11 mouse cellular contexts compared by ENCODE assay signal in the genomic region with DNA sequence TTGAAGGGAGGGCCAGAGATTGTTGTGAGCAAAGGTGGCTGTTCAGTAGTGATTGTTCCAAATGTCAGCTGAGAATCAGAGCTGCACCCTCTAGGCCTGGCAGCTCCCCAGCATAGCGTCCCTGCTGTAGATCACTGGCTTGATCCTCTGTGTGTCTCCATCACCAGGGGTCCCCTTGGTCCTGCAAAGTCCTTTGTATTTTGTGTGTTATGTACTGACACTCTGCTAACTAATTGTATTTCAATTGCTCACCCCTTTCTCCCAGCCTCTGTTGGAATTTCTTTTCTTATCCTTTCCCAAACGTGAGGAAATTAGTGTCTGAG.
DNase-seq lines count a peak whose midpoint lies in the region; ATAC-seq lines count a peak whose summit lies in the region.
"Had no signal": no experiment of that assay in that cellular context is flagged by ENCODE, and none has a peak within 500 bp of the region (broad histone marks: within the 10 kb centered on the region; RNA-seq: fewer than 3 reads in every experiment).

No protein-coding gene starts in this region.

- intact Hi-C loops in heart, postnatal 14 days (cut with DNase I), result no loop called here

- H3K4me1 ChIP-seq in heart, embryonic 15.5 days (replicated peaks), result peaks cover 12% of the 10 kb centered on the region; the same call in 1 of the 2 replicates
- peaks cover 28% of the 10 kb centered on the region for H3K4me1 ChIP-seq in embryonic facial prominence, embryonic 10.5 days
- peaks cover 6% of the 10 kb centered on the region for H3K4me1 ChIP-seq in forebrain, embryonic 15.5 days
- H3K4me1 ChIP-seq in midbrain, embryonic 11.5 days (ENCODE audit: control insufficient read depth, insufficient read depth, low read length), result peaks cover 13% of the 10 kb centered on the region
- no peaks in the 10 kb centered on the region for H3K4me1 ChIP-seq in liver, embryonic 12.5 days
- H3K4me1 ChIP-seq: megakaryocyte, embryonic 14.5 days had no signal

- DNase-seq in heart, postnatal 14 days, result no peak
- DNase-seq in embryonic facial prominence, embryonic 10.5 days (ENCODE audit: low spot score), result no peak
- DNase-seq in midbrain, embryonic 11.5 days (ENCODE audit: low spot score, missing footprints), result no peak
- DNase-seq in left cerebral cortex, adult 18-20 months (ENCODE audit: low spot score in 2 of 2), result no peak
- DNase-seq in spleen, postnatal 10 days (ENCODE audit: low spot score in 2 of 2), result no peak
- DNase-seq: thymus, adult 2 months had no signal

- H3K9me3 ChIP-seq in heart, embryonic 15.5 days (replicated peaks), result no peaks in the 10 kb centered on the region
- no peaks in the 10 kb centered on the region for H3K9me3 ChIP-seq in embryonic facial prominence, embryonic 10.5 days
- H3K9me3 ChIP-seq in forebrain, embryonic 15.5 days, result no peaks in the 10 kb centered on the region
- no peaks in the 10 kb centered on the region for H3K9me3 ChIP-seq in midbrain, embryonic 11.5 days (ENCODE audit: control insufficient read depth, low read length)
- no peaks in the 10 kb centered on the region for H3K9me3 ChIP-seq in liver, embryonic 12.5 days (replicated peaks)
- H3K9me3 ChIP-seq: megakaryocyte, embryonic 14.5 days had no signal

- H3K4me2 ChIP-seq in heart, embryonic 15.5 days, result no peak overlapping the region
- no peak overlapping the region for H3K4me2 ChIP-seq in forebrain, embryonic 15.5 days (replicated peaks)
- H3K4me2 ChIP-seq in midbrain, embryonic 11.5 days, result no peak overlapping the region; the same call in 1 of the 2 replicates
- H3K4me2 ChIP-seq in liver, embryonic 12.5 days, result no peak overlapping the region

- 26% methylated on average over 2 of the region's 2 CpGs for WGBS in heart, embryonic 15.5 days
- 13% methylated on average over 2 of the region's 2 CpGs for WGBS in embryonic facial prominence, embryonic 10.5 days
- 0% methylated on average over 2 of the region's 2 CpGs for WGBS in forebrain, embryonic 15.5 days
- 7% methylated on average over 2 of the region's 2 CpGs for WGBS in midbrain, embryonic 11.5 days
- WGBS in liver, embryonic 12.5 days (ENCODE audit: insufficient replicate concordance), result 39% methylated on average over 2 of the region's 2 CpGs

- H3K4me3 ChIP-seq in heart, embryonic 15.5 days, result no peak overlapping the region
- H3K4me3 ChIP-seq in embryonic facial prominence, embryonic 10.5 days, result no peak overlapping the region
- H3K4me3 ChIP-seq in forebrain, embryonic 15.5 days, result no peak overlapping the region
- no peak overlapping the region for H3K4me3 ChIP-seq in midbrain, embryonic 11.5 days (ENCODE audit: low read depth, low read length)
- no peak overlapping the region for H3K4me3 ChIP-seq in liver, embryonic 12.5 days
- H3K4me3 ChIP-seq: megakaryocyte, embryonic 14.5 days had no signal

- H3K9ac ChIP-seq in heart, embryonic 15.5 days, result no peak overlapping the region
- no peak overlapping the region for H3K9ac ChIP-seq in forebrain, embryonic 15.5 days (replicated peaks)
- H3K9ac ChIP-seq in midbrain, embryonic 11.5 days (ENCODE audit: low read length), result no peak overlapping the region; the same call in 1 of the 2 replicates
- H3K9ac ChIP-seq in liver, embryonic 12.5 days, result no peak overlapping the region

- no peaks in the 10 kb centered on the region for H3K36me3 ChIP-seq in heart, embryonic 15.5 days
- no peaks in the 10 kb centered on the region for H3K36me3 ChIP-seq in embryonic facial prominence, embryonic 10.5 days (replicated peaks)
- H3K36me3 ChIP-seq in forebrain, embryonic 15.5 days, result no peaks in the 10 kb centered on the region
- no peaks in the 10 kb centered on the region for H3K36me3 ChIP-seq in midbrain, embryonic 11.5 days (ENCODE audit: control insufficient read depth, insufficient read depth, low read length)
- H3K36me3 ChIP-seq in liver, embryonic 12.5 days, result no peaks in the 10 kb centered on the region

- no peak for ATAC-seq in heart, embryonic 15.5 days (replicated peaks; ENCODE audit: insufficient number of reproducible peaks, insufficient read depth, low FRiP score, low read depth)
- peak; percentile 41 for ATAC-seq in forebrain, embryonic 15.5 days (replicated peaks)
- ATAC-seq in midbrain, embryonic 11.5 days (ENCODE audit: low FRiP score), result peak; percentile 82
- no peak for ATAC-seq in liver, embryonic 12.5 days
- ATAC-seq: activated CD4-positive, CD25-positive, alpha-beta regulatory T cell, adult 4 months had no signal

- no peaks in the 10 kb centered on the region for H3K27me3 ChIP-seq in heart, embryonic 15.5 days
- H3K27me3 ChIP-seq in embryonic facial prominence, embryonic 10.5 days (replicated peaks; ENCODE audit: low read depth, poor library complexity, severe bottlenecking), result 0 out of 2 replicates have a peak, but pooled peaks cover 3% of the 10 kb centered on the region
- no peaks in the 10 kb centered on the region for H3K27me3 ChIP-seq in forebrain, embryonic 15.5 days
- no peaks in the 10 kb centered on the region for H3K27me3 ChIP-seq in midbrain, embryonic 11.5 days (ENCODE audit: control insufficient read depth, insufficient read depth, low read length)
- no peaks in the 10 kb centered on the region for H3K27me3 ChIP-seq in liver, embryonic 12.5 days (replicated peaks)

- 0 out of 2 replicates have a peak overlapping the region, but pooled peaks have one; percentile 1 for H3K27ac ChIP-seq in heart, embryonic 15.5 days
- peak overlapping the region; percentile 77 for H3K27ac ChIP-seq in embryonic facial prominence, embryonic 10.5 days (replicated peaks)
- no peak overlapping the region for H3K27ac ChIP-seq in forebrain, embryonic 15.5 days (replicated peaks)
- no peak overlapping the region; the same call in 1 of the 2 replicates for H3K27ac ChIP-seq in midbrain, embryonic 11.5 days (ENCODE audit: low read depth, low read length)
- no peak overlapping the region for H3K27ac ChIP-seq in liver, embryonic 12.5 days

Comparison
In these comparisons a context has a peak if more than half of its experiments do, and no peak if none do; other contexts are left out.
1. ATAC-seq: peak in forebrain, embryonic 15.5 days (single experiment) and midbrain, embryonic 11.5 days (single experiment); none in heart, embryonic 15.5 days (single experiment) and liver, embryonic 12.5 days (single experiment).
2. H3K27ac ChIP-seq: peak in heart, embryonic 15.5 days (single experiment) and embryonic facial prominence, embryonic 10.5 days (single experiment); none in forebrain, embryonic 15.5 days (single experiment), midbrain, embryonic 11.5 days (single experiment) and liver, embryonic 12.5 days (single experiment).